Mouse (Mus musculus): ENCODE data around the gene Lcn10. TPM values are rescaled to one million over a fixed set of nuclear protein-coding genes. Genes with fewer than 3 reads are reported as not detected.
"Not testable (repeated sequence)": the region's sequence is repeated elsewhere in the genome, so short reads cannot be mapped to it uniquely, and the experiment has no call there.

Lcn10 gene
- polyA plus RNA-seq, 1 experiment: not detected

DNA sequence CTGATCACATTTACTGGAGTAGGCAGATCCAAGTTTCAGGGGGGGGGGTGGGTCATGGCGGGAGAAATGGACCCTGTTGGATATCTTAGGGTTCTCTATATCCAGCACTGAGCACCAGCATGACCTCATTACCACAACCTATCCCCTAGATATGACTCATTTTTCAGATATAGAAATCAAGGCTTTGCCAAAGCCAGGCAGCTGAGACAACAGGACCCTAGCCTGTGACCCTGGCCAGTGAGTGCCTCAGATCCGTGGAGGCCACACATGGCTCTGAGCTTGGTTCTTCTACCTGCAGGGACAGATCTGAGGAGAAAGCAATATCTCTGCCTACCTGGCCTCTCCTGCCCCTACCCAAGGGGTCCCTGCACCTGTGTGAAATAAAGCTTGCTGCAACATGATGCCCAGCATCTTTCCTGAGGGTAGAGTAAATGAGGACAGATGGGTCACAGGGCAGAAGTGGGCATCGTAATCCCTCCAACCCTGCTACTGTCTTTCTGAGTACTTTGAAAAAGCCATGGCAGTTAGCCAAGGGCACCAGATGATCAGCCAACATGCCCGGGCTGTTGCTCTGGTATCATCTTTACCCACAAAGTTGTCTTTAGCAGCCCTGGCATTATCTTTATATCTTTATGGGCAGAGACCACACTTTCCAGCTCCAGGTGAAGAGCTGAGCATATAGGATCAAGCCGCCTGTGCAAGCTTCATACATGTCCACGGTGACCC is 21.1 kb upstream of the Lcn10 start:
- Histone ChIP-seq H3K27ac (ENCODE audit: insufficient read depth, low read length) (no peak overlapping the region), H3K4me1 (ENCODE audit: control insufficient read depth, insufficient read depth, low read length) (peaks cover 8% of the 10 kb centered on the region), H3K4me3 (ENCODE audit: insufficient read depth, low read length) (no peak overlapping the region)
- TF ChIP-seq POLR2A (IDR thresholded peaks at IDR 0.05; ENCODE audit: low read depth, low read length) (no peak), CTCF (IDR thresholded peaks at IDR 0.05; ENCODE audit: borderline replicate concordance, insufficient read depth, low read length) (no peak)

DNA sequence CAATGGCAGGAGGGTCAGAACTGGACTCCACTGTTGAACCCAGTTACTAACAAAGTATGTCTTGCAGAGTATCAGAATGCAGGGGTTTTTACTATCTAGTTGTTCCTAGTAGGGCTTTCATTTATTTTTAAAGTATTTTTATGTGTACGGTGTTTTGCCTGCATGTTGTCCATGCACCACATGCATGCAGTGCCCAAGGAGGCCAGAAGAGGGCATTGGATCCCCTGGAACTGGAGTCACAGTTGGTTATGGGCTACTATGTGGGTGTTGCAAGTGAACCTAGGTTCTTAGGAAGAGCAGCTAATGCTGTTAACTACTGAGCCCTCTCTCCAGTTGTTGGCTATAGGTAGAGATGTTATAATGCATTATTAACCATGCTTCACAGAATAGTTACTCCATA is 19.0 kb upstream of the Lcn10 start:
- H3K27ac ChIP-seq (ENCODE audit: insufficient read depth, low read length): no peak overlapping the region
- TF ChIP-seq POLR2A (IDR thresholded peaks at IDR 0.05; ENCODE audit: low read depth, low read length) (no peak), CTCF (IDR thresholded peaks at IDR 0.05; ENCODE audit: borderline replicate concordance, insufficient read depth, low read length) (peak; percentile 52; the same call in 1 of the 2 replicates)
- no peak overlapping the region for H3K4me3 ChIP-seq (ENCODE audit: insufficient read depth, low read length)

DNA sequence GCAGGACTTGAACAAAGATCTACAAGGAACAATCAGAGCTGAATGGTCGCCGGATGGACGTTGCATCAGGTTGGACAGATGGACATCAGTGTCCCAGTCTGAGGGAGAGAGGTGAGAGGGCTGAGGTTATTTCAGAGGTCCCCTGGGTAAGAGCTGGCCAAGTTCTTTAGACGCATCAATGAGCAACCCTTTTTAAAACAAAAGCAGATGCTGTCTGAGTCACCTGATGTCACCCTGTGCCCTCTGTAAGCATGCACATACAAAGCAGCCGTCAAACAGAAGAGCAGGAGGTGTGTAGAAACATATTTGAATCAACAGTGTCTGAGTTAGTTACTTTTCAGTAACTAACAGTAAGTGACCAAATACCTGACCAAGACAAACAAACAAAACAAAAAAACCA is 18.4 kb upstream of the Lcn10 start:
- Histone ChIP-seq H3K4me3 (ENCODE audit: insufficient read depth, low read length) (no peak overlapping the region), H3K27ac (ENCODE audit: insufficient read depth, low read length) (no peak overlapping the region), H3K4me1 (ENCODE audit: control insufficient read depth, insufficient read depth, low read length) (peaks cover 7% of the 10 kb centered on the region)
- TF ChIP-seq POLR2A (IDR thresholded peaks at IDR 0.05; ENCODE audit: low read depth, low read length) (no peak), CTCF (IDR thresholded peaks at IDR 0.05; ENCODE audit: borderline replicate concordance, insufficient read depth, low read length) (no peak)

More for the DNA sequence above, 19.0 kb upstream of the Lcn10 start:
- H3K4me1 ChIP-seq (ENCODE audit: control insufficient read depth, insufficient read depth, low read length): peaks cover 7% of the 10 kb centered on the region

- H3K4me1 ChIP-seq (ENCODE audit: control insufficient read depth, insufficient read depth, low read length): no peaks in the 10 kb centered on the region
- no peak overlapping the region for H3K27ac ChIP-seq (ENCODE audit: insufficient read depth, low read length)
- H3K4me3 ChIP-seq (ENCODE audit: insufficient read depth, low read length): no peak overlapping the region
- TF ChIP-seq POLR2A (IDR thresholded peaks at IDR 0.05; ENCODE audit: low read depth, low read length): no peak
- TF ChIP-seq CTCF (IDR thresholded peaks at IDR 0.05; ENCODE audit: borderline replicate concordance, insufficient read depth, low read length): no peak
These were observed 16.0 kb upstream of the Lcn10 start for GRCm38 (mm10) chr2:25666516-25666915.

DNA sequence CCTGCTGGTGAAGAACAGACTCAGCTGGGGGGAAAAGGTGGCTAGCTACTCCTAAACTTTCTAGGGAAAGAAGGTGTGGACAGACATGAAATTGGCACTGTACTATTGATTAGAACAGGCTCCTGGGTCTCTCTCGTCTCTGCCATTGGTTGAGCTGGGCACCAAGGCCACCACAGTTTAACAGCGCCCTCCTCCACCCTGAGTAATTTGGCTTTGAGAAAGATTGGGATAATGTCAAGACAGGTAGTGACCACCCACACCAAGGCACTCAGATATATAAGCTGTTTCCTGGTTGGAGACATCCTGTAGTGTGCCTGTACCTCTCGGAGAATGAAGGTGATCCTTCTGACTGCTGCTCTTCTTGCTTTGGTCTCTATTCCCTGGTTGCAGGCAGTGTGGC is 6.0 kb upstream of the Lcn10 start, which contains the start of gene Lcn6:
TSS of gene Lcn6 (plus strand) at position 301 of the 400 bp plus-strand sequence.
- no peak for TF ChIP-seq POLR2A (IDR thresholded peaks at IDR 0.05; ENCODE audit: low read depth, low read length)
- no peak within 1 kb of the TSS for H3K4me3 ChIP-seq (ENCODE audit: insufficient read depth, low read length)
- no peaks in the 10 kb centered on the region for H3K4me1 ChIP-seq (ENCODE audit: control insufficient read depth, insufficient read depth, low read length)
- no peak within 1 kb of the TSS for H3K27ac ChIP-seq (ENCODE audit: insufficient read depth, low read length)

GRCm38 (mm10) chr2:25679559-25679958 is 3.0 kb upstream of the Lcn10 start:
- no peaks in the 10 kb centered on the region for H3K4me1 ChIP-seq (ENCODE audit: control insufficient read depth, insufficient read depth, low read length)
- no peak for TF ChIP-seq CTCF (IDR thresholded peaks at IDR 0.05; ENCODE audit: borderline replicate concordance, insufficient read depth, low read length)
- TF ChIP-seq POLR2A (IDR thresholded peaks at IDR 0.05; ENCODE audit: low read depth, low read length): no peak
- H3K27ac ChIP-seq (ENCODE audit: insufficient read depth, low read length): no peak overlapping the region
- no peak overlapping the region for H3K4me3 ChIP-seq (ENCODE audit: insufficient read depth, low read length)

GRCm38 (mm10) chr2:25686941-25687340 is 4.4 kb downstream of the Lcn10 start:
- Histone ChIP-seq H3K27ac (ENCODE audit: insufficient read depth, low read length) (no peak overlapping the region), H3K4me3 (ENCODE audit: insufficient read depth, low read length) (no peak overlapping the region), H3K4me1 (ENCODE audit: control insufficient read depth, insufficient read depth, low read length) (no peaks in the 10 kb centered on the region)
- TF ChIP-seq CTCF (IDR thresholded peaks at IDR 0.05; ENCODE audit: borderline replicate concordance, insufficient read depth, low read length) (no peak), POLR2A (IDR thresholded peaks at IDR 0.05; ENCODE audit: low read depth, low read length) (no peak)

GRCm38 (mm10) chr2:25694605-25695004 is 12.1 kb downstream of the Lcn10 start:
- Histone ChIP-seq H3K27ac (ENCODE audit: insufficient read depth, low read length) (no peak overlapping the region), H3K4me3 (ENCODE audit: insufficient read depth, low read length) (no peak overlapping the region), H3K4me1 (ENCODE audit: control insufficient read depth, insufficient read depth, low read length) (no peaks in the 10 kb centered on the region)
- TF ChIP-seq POLR2A (IDR thresholded peaks at IDR 0.05; ENCODE audit: low read depth, low read length) (no peak), CTCF (IDR thresholded peaks at IDR 0.05; ENCODE audit: borderline replicate concordance, insufficient read depth, low read length) (peak; percentile 33; the same call in 1 of the 2 replicates)

DNA sequence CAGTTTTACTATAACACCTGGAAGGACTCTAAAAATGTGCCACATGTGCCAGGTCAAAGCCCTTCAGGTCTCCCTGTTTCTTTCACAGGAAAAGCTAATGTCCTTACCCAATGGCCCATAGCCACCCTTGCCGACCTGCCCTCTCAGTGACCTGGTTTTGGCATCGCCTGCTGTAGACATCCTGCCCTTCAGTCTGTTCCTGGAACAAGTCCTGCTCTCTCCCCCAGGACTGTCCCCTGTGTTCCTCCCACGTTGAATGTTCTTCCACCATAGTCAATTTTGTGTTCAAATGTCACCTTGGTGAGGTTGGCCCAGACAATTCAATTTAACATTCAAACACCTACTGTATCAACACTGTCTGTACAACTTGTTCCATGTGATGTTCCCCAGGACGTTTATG is 14.4 kb downstream of the Lcn10 start:
- no peaks in the 10 kb centered on the region for H3K4me1 ChIP-seq (ENCODE audit: control insufficient read depth, insufficient read depth, low read length)
- TF ChIP-seq POLR2A (IDR thresholded peaks at IDR 0.05; ENCODE audit: low read depth, low read length): no peak
- TF ChIP-seq CTCF (IDR thresholded peaks at IDR 0.05; ENCODE audit: borderline replicate concordance, insufficient read depth, low read length): no peak
- H3K4me3 ChIP-seq (ENCODE audit: insufficient read depth, low read length): no peak overlapping the region
- no peak overlapping the region for H3K27ac ChIP-seq (ENCODE audit: insufficient read depth, low read length)

GRCm38 (mm10) chr2:25698696-25699095 is 16.2 kb downstream of the Lcn10 start:
- Histone ChIP-seq H3K4me3 (ENCODE audit: insufficient read depth, low read length) (no peak overlapping the region), H3K27ac (ENCODE audit: insufficient read depth, low read length) (no peak overlapping the region), H3K4me1 (ENCODE audit: control insufficient read depth, insufficient read depth, low read length) (no peaks in the 10 kb centered on the region)
- TF ChIP-seq POLR2A (IDR thresholded peaks at IDR 0.05; ENCODE audit: low read depth, low read length): no peak
- TF ChIP-seq CTCF (IDR thresholded peaks at IDR 0.05; ENCODE audit: borderline replicate concordance, insufficient read depth, low read length): no peak

DNA sequence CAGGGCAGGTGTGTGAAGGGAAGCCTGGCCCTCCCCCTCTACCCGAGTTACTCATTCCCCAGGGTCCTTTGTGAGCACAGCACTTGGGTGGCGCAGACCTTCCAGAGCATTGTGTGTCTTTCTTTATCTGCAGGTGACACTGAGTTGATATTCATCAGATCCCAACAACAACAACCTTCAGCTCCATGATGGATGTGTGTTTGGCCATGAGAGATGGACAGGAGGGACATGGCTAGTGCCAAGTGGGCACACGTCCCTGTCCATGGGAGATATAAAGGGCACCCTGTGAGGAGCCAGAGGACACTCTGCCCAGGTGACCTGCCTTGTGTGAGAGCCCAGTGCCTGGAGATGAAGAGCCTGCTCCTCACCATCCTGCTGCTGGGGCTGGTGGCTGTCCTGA is 17.2 kb downstream of the Lcn10 start, which contains the start of gene Obp2a:
TSS of gene Obp2a (plus strand) at position 301 of the 400 bp plus-strand sequence.
- H3K4me1 ChIP-seq (ENCODE audit: control insufficient read depth, insufficient read depth, low read length); H3K27ac ChIP-seq (ENCODE audit: insufficient read depth, low read length): not testable (repeated sequence)

More for the DNA sequence above, 17.2 kb downstream of the Lcn10 start, which contains the start of gene Obp2a:
- H3K4me3 ChIP-seq (ENCODE audit: insufficient read depth, low read length): not testable (repeated sequence)
